Mouse (Mus musculus): ENCODE data around the gene Wdr19. TPM values are rescaled to one million over a fixed set of nuclear protein-coding genes. Genes with fewer than 3 reads are reported as not detected.

Wdr19 gene
- 0.19 and 0.25 TPM in 2 replicates for polyA plus RNA-seq (2012; ENCODE audit: low replicate concordance)

GRCm38 (mm10) chr5:65199346-65200128, at the start of gene Wdr19:
Gene Wdr19, plus strand, starts transcription at chr5:65199696.

Other genes with a start within 250 kb of the Wdr19 start
- gene Tlr6, start 239.6 kb upstream of the Wdr19 start, polyA plus RNA-seq (2012; ENCODE audit: low replicate concordance) = 0.58 TPM in 1 of 2 replicates, not detected in the other
- gene Fam114a1, start 229.6 kb upstream of the Wdr19 start, polyA plus RNA-seq (2012; ENCODE audit: low replicate concordance) = 0.13 TPM in 1 of 2 replicates, not detected in the other
- gene Tmem156, start 107.6 kb upstream of the Wdr19 start, polyA plus RNA-seq (2012; ENCODE audit: low replicate concordance) = 0.25 and 0.54 TPM in 2 replicates
- gene Klhl5, start 92.2 kb upstream of the Wdr19 start, polyA plus RNA-seq (2012; ENCODE audit: low replicate concordance) = 10.7 and 16.3 TPM in 2 replicates
- gene Rfc1, start 136.0 kb downstream of the Wdr19 start, polyA plus RNA-seq (2012; ENCODE audit: low replicate concordance) = 7.1 and 17.5 TPM in 2 replicates
- not detected in 2 replicates for gene Klb, start 148.6 kb downstream of the Wdr19 start, polyA plus RNA-seq (2012; ENCODE audit: low replicate concordance)
- gene Rpl9, start 191.7 kb downstream of the Wdr19 start, polyA plus RNA-seq (2012; ENCODE audit: low replicate concordance) = 20.8 and 49.2 TPM in 2 replicates
- gene Lias, start 191.8 kb downstream of the Wdr19 start, polyA plus RNA-seq (2012; ENCODE audit: low replicate concordance) = 2.1 and 3.8 TPM in 2 replicates
- gene Ugdh, start 236.3 kb downstream of the Wdr19 start, polyA plus RNA-seq (2012; ENCODE audit: low replicate concordance) = 2.0 and 4.7 TPM in 2 replicates

Measured in leukemia stem cell, adult 10-12 weeks (primary cell).